Mouse (Mus musculus): ENCODE results near the gene Wdr27. TPM values are rescaled to one million over a fixed set of nuclear protein-coding genes. Genes with fewer than 3 reads are reported as not detected.

Wdr27 gene
- polyA plus RNA-seq, 1 experiment from 2014 or later, result 6.2 TPM

DNA sequence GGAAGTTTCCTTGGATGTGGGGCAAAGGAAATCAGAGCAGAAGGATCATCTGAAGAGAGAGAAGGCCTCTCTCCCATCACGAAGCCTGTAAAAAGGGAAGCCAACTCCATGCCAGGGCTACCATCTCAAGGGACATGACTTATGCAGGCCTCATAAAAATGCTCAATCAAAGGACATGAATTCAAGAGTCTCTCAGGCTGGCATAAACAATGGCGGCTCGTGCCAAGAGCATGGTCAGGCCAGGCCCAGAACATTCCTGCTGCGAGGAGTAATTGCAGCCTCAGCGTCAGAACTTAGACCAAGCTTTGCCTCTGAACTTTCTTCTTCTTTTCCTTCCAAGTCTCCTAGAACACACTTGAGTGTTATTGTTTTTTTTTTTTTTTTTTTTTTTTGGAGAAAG is 163.6 kb downstream of the Wdr27 start:
- H3K4me3 ChIP-seq (ENCODE audit: low read depth, low read length), result no peak overlapping the region
- no peaks in the 10 kb centered on the region for H3K4me1 ChIP-seq (ENCODE audit: control insufficient read depth, insufficient read depth, low read length)
- WGBS, result 86% methylated on average over 5 of the region's 5 CpGs
- H3K9ac ChIP-seq (replicated peaks; ENCODE audit: low read depth, low read length), result no peak overlapping the region
- no peak overlapping the region for H3K4me2 ChIP-seq (replicated peaks; ENCODE audit: low read depth, low read length)
- H3K27me3 ChIP-seq (ENCODE audit: control insufficient read depth, insufficient read depth, low read length), result no peaks in the 10 kb centered on the region
- H3K27ac ChIP-seq (ENCODE audit: low read length), result no peak overlapping the region
- H3K9me3 ChIP-seq (ENCODE audit: control insufficient read depth, low read depth, low read length), result no peaks in the 10 kb centered on the region
- H3K36me3 ChIP-seq (ENCODE audit: control insufficient read depth, insufficient read depth, low read length), result no peaks in the 10 kb centered on the region
- no peak for ATAC-seq (ENCODE audit: insufficient number of reproducible peaks, insufficient read depth, low FRiP score, low read depth)

DNA sequence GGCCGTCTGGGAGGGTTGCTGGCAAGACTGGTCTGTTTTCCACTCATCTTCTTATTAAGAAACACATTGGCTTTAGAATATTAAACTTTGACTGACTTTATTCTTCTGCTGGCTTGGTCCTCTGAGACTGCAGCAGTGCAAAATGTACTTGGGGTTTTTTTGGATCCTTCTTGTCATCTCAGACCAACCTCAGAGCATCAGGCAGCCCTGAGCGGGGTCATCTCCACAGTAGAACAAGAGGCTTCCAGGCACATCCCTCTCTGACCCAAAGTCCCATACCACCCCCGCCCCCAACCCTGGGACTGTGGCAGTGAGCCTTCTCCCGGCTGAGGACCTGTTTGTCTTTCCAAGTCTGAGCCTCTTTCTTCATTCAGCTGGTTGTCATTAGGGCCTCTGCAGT is 171.6 kb downstream of the Wdr27 start:
- H3K9ac ChIP-seq (replicated peaks; ENCODE audit: low read depth, low read length), result no peak overlapping the region
- H3K27ac ChIP-seq (ENCODE audit: low read length), result no peak overlapping the region
- H3K4me3 ChIP-seq (ENCODE audit: low read depth, low read length), result no peak overlapping the region
- no peaks in the 10 kb centered on the region for H3K4me1 ChIP-seq (ENCODE audit: control insufficient read depth, insufficient read depth, low read length)
- ATAC-seq (ENCODE audit: insufficient number of reproducible peaks, insufficient read depth, low FRiP score, low read depth), result no peak
- no peak overlapping the region for H3K4me2 ChIP-seq (replicated peaks; ENCODE audit: low read depth, low read length)
- 63% methylated on average over 4 of the region's 4 CpGs for WGBS
- no peaks in the 10 kb centered on the region for H3K27me3 ChIP-seq (ENCODE audit: control insufficient read depth, insufficient read depth, low read length)
- H3K9me3 ChIP-seq (ENCODE audit: control insufficient read depth, low read depth, low read length), result no peaks in the 10 kb centered on the region
- no peaks in the 10 kb centered on the region for H3K36me3 ChIP-seq (ENCODE audit: control insufficient read depth, insufficient read depth, low read length)

DNA sequence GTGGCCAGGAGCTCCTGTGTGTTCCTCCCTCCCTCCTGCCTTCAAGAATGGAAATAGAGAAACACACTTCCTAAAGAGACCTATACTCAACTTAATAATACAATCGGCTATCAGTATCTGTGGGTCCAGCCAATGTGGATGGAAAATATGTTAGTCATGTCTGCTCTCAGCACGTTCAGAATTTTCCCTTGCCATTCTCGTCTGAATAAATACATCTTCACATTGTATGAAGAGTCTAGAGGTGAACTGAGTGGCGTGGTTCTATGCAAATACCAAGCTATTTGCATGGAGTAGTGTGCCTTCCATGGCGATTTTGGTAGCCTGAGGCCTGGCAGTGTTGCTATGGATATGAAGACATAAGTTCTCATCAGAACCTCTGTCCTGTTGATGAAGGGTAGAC is 172.6 kb downstream of the Wdr27 start:
- H3K4me1 ChIP-seq (ENCODE audit: control insufficient read depth, insufficient read depth, low read length), result no peaks in the 10 kb centered on the region
- no peak for ATAC-seq (ENCODE audit: insufficient number of reproducible peaks, insufficient read depth, low FRiP score, low read depth)
- no peaks in the 10 kb centered on the region for H3K36me3 ChIP-seq (ENCODE audit: control insufficient read depth, insufficient read depth, low read length)
- no peaks in the 10 kb centered on the region for H3K9me3 ChIP-seq (ENCODE audit: control insufficient read depth, low read depth, low read length)
- H3K4me2 ChIP-seq (replicated peaks; ENCODE audit: low read depth, low read length), result no peak overlapping the region
- 78% methylated on average over 5 of the region's 5 CpGs for WGBS
- no peak overlapping the region for H3K4me3 ChIP-seq (ENCODE audit: low read depth, low read length)
- no peaks in the 10 kb centered on the region for H3K27me3 ChIP-seq (ENCODE audit: control insufficient read depth, insufficient read depth, low read length)
- no peak overlapping the region for H3K27ac ChIP-seq (ENCODE audit: low read length)
- no peak overlapping the region for H3K9ac ChIP-seq (replicated peaks; ENCODE audit: low read depth, low read length)

Other genes with a start within 250 kb of the Wdr27 start
- gene Thbs2, start 248.9 kb downstream of the Wdr27 start, polyA plus RNA-seq (2014; fragmentation: Nextera tagmentation; extraction: Ambion mirVana), result 32.6 and 37.5 TPM in 2 replicates
- 35.5 and 40.5 TPM in 2 replicates for gene 1600012H06Rik, start within 50 bp of the Wdr27 start, polyA plus RNA-seq (2014; fragmentation: Nextera tagmentation; extraction: Ambion mirVana)
- gene Phf10, start 18.1 kb upstream of the Wdr27 start, polyA plus RNA-seq (2014; fragmentation: Nextera tagmentation; extraction: Ambion mirVana), result 42.1 and 55.0 TPM in 2 replicates
- gene 9030025P20Rik, start 35.3 kb upstream of the Wdr27 start, polyA plus RNA-seq (2014; fragmentation: Nextera tagmentation; extraction: Ambion mirVana), result 8.1 and 9.8 TPM in 2 replicates
- 0.56 TPM in 1 of 2 replicates, not detected in the other for gene Gm3417, start 35.6 kb upstream of the Wdr27 start, polyA plus RNA-seq (2014; fragmentation: Nextera tagmentation; extraction: Ambion mirVana)
- 4.2 and 4.7 TPM in 2 replicates for gene Gm3435, start 67.0 kb upstream of the Wdr27 start, polyA plus RNA-seq (2014; fragmentation: Nextera tagmentation; extraction: Ambion mirVana)
- gene Ermard, start 98.0 kb upstream of the Wdr27 start, polyA plus RNA-seq (2014; fragmentation: Nextera tagmentation; extraction: Ambion mirVana), result 80.8 and 97.4 TPM in 2 replicates
- gene Tcte3, start 98.3 kb upstream of the Wdr27 start, polyA plus RNA-seq (2014; fragmentation: Nextera tagmentation; extraction: Ambion mirVana), result not detected in 2 replicates
- 4.7 and 5.0 TPM in 2 replicates for gene Gm3448, start 98.4 kb upstream of the Wdr27 start, polyA plus RNA-seq (2014; fragmentation: Nextera tagmentation; extraction: Ambion mirVana)

Data from stomach, embryonic 14.5 days (tissue).